ENCODE assay signal across 8 mouse cellular contexts in genomic region chr1:166429809-166430431, GRCm38 (mm10). TPM values are rescaled to one million over a fixed set of nuclear protein-coding genes. Genes with fewer than 3 reads are reported as not detected.
DNase-seq lines count a peak whose midpoint lies in the region; ATAC-seq and TF ChIP-seq lines count a peak whose summit lies in the region.

No protein-coding gene starts in this region.

- no peak overlapping the region for H3K27ac ChIP-seq in midbrain, postnatal 0 days (ENCODE audit: low read depth, low read length)
- no peak overlapping the region for H3K27ac ChIP-seq in midbrain, embryonic 11.5 days (ENCODE audit: low read depth, low read length)
- no peak overlapping the region for H3K27ac ChIP-seq in liver, adult 2 months (replicated peaks; ENCODE audit: insufficient read depth, low read depth, low read length)
- no peak overlapping the region for H3K27ac ChIP-seq in forebrain, embryonic 10.5 days

- no peaks in the 10 kb centered on the region for H3K36me3 ChIP-seq in midbrain, postnatal 0 days (ENCODE audit: insufficient read depth, low read length)
- no peaks in the 10 kb centered on the region for H3K36me3 ChIP-seq in midbrain, embryonic 11.5 days (ENCODE audit: control insufficient read depth, insufficient read depth, low read length)
- H3K36me3 ChIP-seq in liver, adult 2 months (ENCODE audit: control insufficient read depth, insufficient read depth, low read length), result no peaks in the 10 kb centered on the region
- H3K36me3 ChIP-seq in forebrain, embryonic 10.5 days (replicated peaks), result no peaks in the 10 kb centered on the region

- H3K9ac ChIP-seq in midbrain, postnatal 0 days (replicated peaks; ENCODE audit: low read length, poor library complexity, severe bottlenecking), result no peak overlapping the region
- H3K9ac ChIP-seq in midbrain, embryonic 11.5 days (ENCODE audit: low read length), result no peak overlapping the region
- no peak overlapping the region for H3K9ac ChIP-seq in liver, adult 2 months (ENCODE audit: low read depth, low read length)

- H3K27me3 ChIP-seq in midbrain, postnatal 0 days (ENCODE audit: insufficient read depth, low read length), result no peaks in the 10 kb centered on the region
- no peaks in the 10 kb centered on the region for H3K27me3 ChIP-seq in midbrain, embryonic 11.5 days (ENCODE audit: control insufficient read depth, insufficient read depth, low read length)
- no peaks in the 10 kb centered on the region for H3K27me3 ChIP-seq in liver, adult 2 months (ENCODE audit: control insufficient read depth, insufficient read depth, low read length)
- H3K27me3 ChIP-seq in forebrain, embryonic 10.5 days (ENCODE audit: poor library complexity, severe bottlenecking), result no peaks in the 10 kb centered on the region

- H3K9me3 ChIP-seq in midbrain, postnatal 0 days (ENCODE audit: low read length), result no peaks in the 10 kb centered on the region
- H3K9me3 ChIP-seq in midbrain, embryonic 11.5 days (ENCODE audit: control insufficient read depth, low read length), result no peaks in the 10 kb centered on the region
- H3K9me3 ChIP-seq in forebrain, embryonic 10.5 days, result no peaks in the 10 kb centered on the region

- no peak overlapping the region for H3K4me3 ChIP-seq in midbrain, postnatal 0 days (ENCODE audit: low read depth, low read length)
- H3K4me3 ChIP-seq in midbrain, embryonic 11.5 days (ENCODE audit: low read depth, low read length), result no peak overlapping the region
- H3K4me3 ChIP-seq in liver, adult 2 months (ENCODE audit: insufficient read depth, low read depth, low read length), result no peak overlapping the region
- no peak overlapping the region for H3K4me3 ChIP-seq in forebrain, embryonic 10.5 days

- DNase-seq in embryo, embryonic 10 days (ENCODE audit: low spot score), result peak; percentile 11
- no peak for DNase-seq in embryo, embryonic 10.5 days (ENCODE audit: low spot score)
- peak; percentile 8 for DNase-seq in midbrain, postnatal 0 days (ENCODE audit: low spot score)
- DNase-seq in midbrain, embryonic 11.5 days (ENCODE audit: low spot score, missing footprints), result no peak
- DNase-seq in liver, adult 2 months (ENCODE audit: extremely low read depth, low read depth, low spot score), result peak; percentile 39
- DNase-seq in skeletal muscle tissue, adult 2 months (ENCODE audit: low read depth, low spot score), result peak; percentile 41
- DNase-seq in yolk sac, embryonic 10.5 days (ENCODE audit: low spot score), result no peak
- DNase-seq in forebrain, embryonic 10.5 days (ENCODE audit: extremely low spot score, low spot score), result no peak

- no peak for TF ChIP-seq POLR2A in liver, adult 2 months (IDR thresholded peaks at IDR 0.05; ENCODE audit: extremely low read depth, insufficient read depth, low read length)

- no peak for TF ChIP-seq CTCF in midbrain, postnatal 0 days (IDR thresholded peaks at IDR 0.05)
- TF ChIP-seq CTCF in liver, adult 2 months (IDR thresholded peaks at IDR 0.05; ENCODE audit: low read depth, low read length), result no peak

- H3K4me2 ChIP-seq in midbrain, postnatal 0 days (ENCODE audit: low read depth, low read length, poor library complexity, severe bottlenecking), result no peak overlapping the region
- H3K4me2 ChIP-seq in midbrain, embryonic 11.5 days, result no peak overlapping the region

- no peaks in the 10 kb centered on the region for H3K4me1 ChIP-seq in midbrain, postnatal 0 days (ENCODE audit: insufficient read depth, low read length)
- H3K4me1 ChIP-seq in midbrain, embryonic 11.5 days (ENCODE audit: control insufficient read depth, insufficient read depth, low read length), result no peaks in the 10 kb centered on the region
- no peaks in the 10 kb centered on the region for H3K4me1 ChIP-seq in liver, adult 2 months (ENCODE audit: control insufficient read depth, insufficient read depth, low read length)
- no peaks in the 10 kb centered on the region for H3K4me1 ChIP-seq in forebrain, embryonic 10.5 days

- WGBS in midbrain, postnatal 0 days, result 54% methylated on average over 10 of the region's 10 CpGs
- 70% methylated on average over 10 of the region's 10 CpGs for WGBS in midbrain, embryonic 11.5 days
- 54% methylated on average over 10 of the region's 10 CpGs for WGBS in liver, adult 2 months
- 73% methylated on average over 10 of the region's 10 CpGs for WGBS in forebrain, embryonic 10.5 days

- no peak for ATAC-seq in midbrain, postnatal 0 days (ENCODE audit: low FRiP score)
- no peak for ATAC-seq in midbrain, embryonic 11.5 days (ENCODE audit: low FRiP score)

- H3K79me2 ChIP-seq in liver, adult 2 months (ENCODE audit: control insufficient read depth, insufficient read depth, low read length), result no peaks in the 10 kb centered on the region

RNA-seq across cellular contexts. Expression of gene Pogk, which starts 20.3 kb away (rescaled TPM):
- total RNA-seq in midbrain, postnatal 0 days (2014; rRNA removed), result 77.9 and 86.9 TPM in 2 replicates
- 20.1 and 22.0 TPM in 2 replicates for polyA plus RNA-seq in midbrain, postnatal 0 days (2015; fragmentation: Nextera tagmentation; extraction: Ambion mirVana)
- polyA plus RNA-seq in midbrain, embryonic 11.5 days (2014; fragmentation: Nextera tagmentation; extraction: Ambion mirVana), result 39.8 and 41.6 TPM in 2 replicates
- 1.8 and 3.3 TPM in 2 replicates for total RNA-seq in liver, adult 2 months (2014; rRNA removed)
- 1.8 and 1.9 TPM in 2 replicates for polyA plus RNA-seq in liver, adult 2 months (2012; rRNA removed)
- polyA plus RNA-seq in forebrain, embryonic 10.5 days (2016; fragmentation: Nextera tagmentation; extraction: Ambion mirVana), result 30.5 and 31.0 TPM in 2 replicates

RNA-seq across cellular contexts. Expression of gene Tada1, which starts 51.0 kb away (rescaled TPM):
- 57.1 and 65.9 TPM in 2 replicates for total RNA-seq in midbrain, postnatal 0 days (2014; rRNA removed)
- 64.7 and 69.1 TPM in 2 replicates for polyA plus RNA-seq in midbrain, postnatal 0 days (2015; fragmentation: Nextera tagmentation; extraction: Ambion mirVana)
- polyA plus RNA-seq in midbrain, embryonic 11.5 days (2014; fragmentation: Nextera tagmentation; extraction: Ambion mirVana), result 70.5 and 73.5 TPM in 2 replicates
- total RNA-seq in liver, adult 2 months (2014; rRNA removed), result 12.5 and 12.6 TPM in 2 replicates
- 8.1 and 11.8 TPM in 2 replicates for polyA plus RNA-seq in liver, adult 2 months (2012; rRNA removed)
- 66.8 and 69.4 TPM in 2 replicates for polyA plus RNA-seq in forebrain, embryonic 10.5 days (2016; fragmentation: Nextera tagmentation; extraction: Ambion mirVana)

Comparison
In these comparisons a context has a peak if more than half of its experiments do, and no peak if none do; other contexts are left out.
1. DNase-seq: peak in embryo, embryonic 10 days (single experiment), midbrain, postnatal 0 days (single experiment), liver, adult 2 months (single experiment) and skeletal muscle tissue, adult 2 months (single experiment); none in embryo, embryonic 10.5 days (single experiment), midbrain, embryonic 11.5 days (single experiment), yolk sac, embryonic 10.5 days (single experiment) and forebrain, embryonic 10.5 days (single experiment).